Mouse (Mus musculus) lung, adult 2 months (tissue): Measurements from ENCODE around the gene Pdik1l.

Source experiments
- CTCF ChIP-seq: fragments of 200-500 bp; IDR thresholded peaks from 2 replicates; pipeline ENCODE4 v1.5.1; 2011; ENCODE audit warnings: mild to moderate bottlenecking, low read length, control low read depth; ENCODE audit not compliant: insufficient read depth
- POLR2A ChIP-seq: fragments of 200-500 bp; IDR thresholded peaks from 2 replicates; pipeline ENCODE4 v1.6.1; 2011; ENCODE audit warnings: low read depth, mild to moderate bottlenecking, control low read depth, low read length, borderline replicate concordance; ENCODE audit errors: extremely low read depth

DNA sequence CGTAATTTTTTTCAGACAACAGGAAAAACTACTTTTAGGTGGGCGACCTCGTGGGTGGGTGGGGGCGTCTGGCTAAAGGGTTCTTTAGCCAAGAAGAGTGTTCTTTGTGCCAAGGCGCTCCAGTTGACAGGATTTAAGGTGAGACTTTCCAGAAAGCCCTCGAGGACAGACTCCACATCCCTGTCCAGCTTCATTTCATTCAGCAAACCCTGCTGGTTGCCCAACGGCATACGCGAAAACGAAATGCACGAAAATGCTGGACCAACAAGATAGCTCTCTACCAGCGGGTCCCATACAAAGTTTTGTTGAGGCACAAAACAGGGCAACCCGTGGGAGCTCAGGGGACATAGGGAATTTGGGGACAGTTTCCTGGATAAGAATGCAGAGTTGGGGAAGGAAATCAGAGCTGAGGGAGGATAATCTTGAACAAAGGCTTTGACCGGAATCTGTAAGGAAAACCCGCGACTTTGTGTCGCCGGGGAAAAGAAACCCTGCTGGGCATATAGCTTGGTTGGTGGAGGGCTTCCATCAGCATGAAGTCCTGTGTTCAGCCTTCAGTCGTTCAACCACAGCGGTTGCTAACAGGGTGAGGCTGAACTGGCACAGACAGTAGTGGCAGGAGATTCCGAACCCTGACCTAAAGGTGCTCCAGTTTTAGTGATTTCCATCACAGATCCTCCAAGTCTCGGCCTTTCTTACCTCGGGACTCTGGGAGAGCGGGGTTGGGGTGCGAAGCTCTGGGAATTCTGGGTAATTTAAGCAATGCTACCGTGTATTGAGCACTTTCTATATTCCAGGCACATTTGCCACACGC lies 37.4 kb downstream of the Pdik1l start:
- TF ChIP-seq CTCF (no peak), POLR2A (no peak)
